Mouse (Mus musculus): Measurements from ENCODE around the gene Clns1a. TPM values are rescaled to one million over a fixed set of nuclear protein-coding genes. Genes with fewer than 3 reads are reported as not detected.

Clns1a gene
- total RNA-seq, 1 experiment, result 191 TPM

DNA sequence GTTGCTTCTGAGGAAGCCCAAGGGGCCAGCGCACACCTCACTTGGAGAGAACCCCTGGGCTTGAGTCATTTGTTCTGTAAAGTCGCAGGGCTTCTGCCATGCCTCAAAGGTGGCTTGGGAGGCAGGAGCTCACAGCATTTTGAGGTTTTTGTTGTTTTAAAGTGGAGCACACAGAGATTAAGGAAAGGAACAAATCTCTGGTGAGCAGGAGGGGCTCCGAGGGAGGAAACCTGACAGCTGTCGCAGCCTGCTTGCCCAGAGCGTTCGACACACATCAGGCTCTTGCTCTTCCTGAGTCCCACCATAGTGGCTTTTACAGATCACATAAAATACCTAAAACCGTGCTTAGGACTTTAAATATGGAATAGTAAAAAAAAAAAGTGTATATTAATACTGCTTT lies 30.3 kb downstream of the Clns1a start:
- Histone ChIP-seq H3K4me3 (ENCODE audit: insufficient read depth in 1 of 2, low read depth in 1 of 2, low read length in 2 of 2, poor library complexity in 1 of 2, severe bottlenecking in 1 of 2) (no peak overlapping the region), H3K27ac (ENCODE audit: insufficient read depth, low read depth, low read length, poor library complexity, severe bottlenecking) (no peak overlapping the region), H3K36me3 (ENCODE audit: control insufficient read depth, insufficient read depth, low read length, poor library complexity, severe bottlenecking) (no peaks in the 10 kb centered on the region; the same call in 1 of the 2 replicates), H3K9me3 (ENCODE audit: control insufficient read depth, insufficient read depth, low read depth, low read length) (no peaks in the 10 kb centered on the region), H3K4me1 (ENCODE audit: control insufficient read depth in 2 of 2, insufficient read depth in 2 of 2, low read length in 2 of 2, poor library complexity in 1 of 2) (peaks cover 0 to 5% of the 10 kb centered on the region in 2 experiments; a peak in 2 of 4 replicates), H3K9ac (ENCODE audit: insufficient read depth, low read depth, low read length, poor library complexity, severe bottlenecking) (no peak overlapping the region; the same call in 1 of the 2 replicates)
- no peak for DNase-seq (ENCODE audit: low read depth, low spot score)
- no peak for TF ChIP-seq ZNF384 (IDR thresholded peaks at IDR 0.05; ENCODE audit: low read depth, low read length)
- TF ChIP-seq HCFC1 (IDR thresholded peaks at IDR 0.05; ENCODE audit: borderline replicate concordance, insufficient read depth, low read length), result no peak
- TF ChIP-seq CHD2 (IDR thresholded peaks at IDR 0.05; ENCODE audit: low read depth, low read length), result no peak
- no peak for TF ChIP-seq ZC3H11A (IDR thresholded peaks at IDR 0.05; ENCODE audit: borderline replicate concordance, low read depth, low read length)
- TF ChIP-seq MAFK (IDR thresholded peaks at IDR 0.05; ENCODE audit: insufficient read depth, low read depth, low read length), result no peak
- in situ Hi-C loops (cut with MboI; ENCODE audit: low sequenced_read_pairs in 2 of 2, unreplicated experiment in 2 of 2), result no loop called here

- TF ChIP-seq MAFK (IDR thresholded peaks at IDR 0.05; ENCODE audit: insufficient read depth, low read depth, low read length) (no peak), HCFC1 (IDR thresholded peaks at IDR 0.05; ENCODE audit: borderline replicate concordance, insufficient read depth, low read length) (no peak), ZC3H11A (IDR thresholded peaks at IDR 0.05; ENCODE audit: borderline replicate concordance, low read depth, low read length) (no peak), ZNF384 (IDR thresholded peaks at IDR 0.05; ENCODE audit: low read depth, low read length) (no peak), CHD2 (IDR thresholded peaks at IDR 0.05; ENCODE audit: low read depth, low read length) (no peak)
- Histone ChIP-seq H3K9ac (ENCODE audit: insufficient read depth, low read depth, low read length, poor library complexity, severe bottlenecking) (no peak overlapping the region), H3K4me1 (ENCODE audit: control insufficient read depth in 2 of 2, insufficient read depth in 2 of 2, low read length in 2 of 2, poor library complexity in 1 of 2) (peaks cover 0 to 5% of the 10 kb centered on the region in 2 experiments; a peak in 2 of 4 replicates), H3K27ac (ENCODE audit: insufficient read depth, low read depth, low read length, poor library complexity, severe bottlenecking) (no peak overlapping the region), H3K9me3 (ENCODE audit: control insufficient read depth, insufficient read depth, low read depth, low read length) (no peaks in the 10 kb centered on the region), H3K4me3 (ENCODE audit: insufficient read depth in 1 of 2, low read depth in 1 of 2, low read length in 2 of 2, poor library complexity in 1 of 2, severe bottlenecking in 1 of 2) (no peak overlapping the region), H3K36me3 (ENCODE audit: control insufficient read depth, insufficient read depth, low read length, poor library complexity, severe bottlenecking) (no peaks in the 10 kb centered on the region)
- in situ Hi-C loops (cut with MboI; ENCODE audit: low sequenced_read_pairs in 2 of 2, unreplicated experiment in 2 of 2), result no loop called here
- no peak for DNase-seq (ENCODE audit: low read depth, low spot score)
Observed at GRCm38 (mm10) chr7:97728666-97729614, 32.5 kb downstream of the Clns1a start.

DNA sequence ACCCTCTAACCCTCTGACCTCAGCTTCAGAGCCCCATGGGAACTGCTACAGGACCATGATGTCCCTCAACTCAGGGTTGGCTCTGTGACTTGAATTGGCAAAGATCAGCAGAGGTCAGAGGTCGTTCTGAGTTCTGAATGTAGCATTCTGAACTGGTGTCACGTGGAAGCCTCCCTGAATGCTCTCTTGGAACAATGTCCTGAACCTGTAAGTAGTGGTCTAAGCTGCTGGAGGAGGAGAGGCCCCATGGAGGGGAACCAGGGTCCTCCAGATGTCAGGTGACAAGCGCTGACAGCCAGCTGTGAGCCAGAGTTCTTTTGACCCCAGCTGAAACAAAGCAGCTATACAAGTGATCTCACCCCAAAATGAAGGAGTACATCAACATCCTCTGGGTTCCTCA lies 34.0 kb downstream of the Clns1a start:
- in situ Hi-C loops (cut with MboI; ENCODE audit: low sequenced_read_pairs in 2 of 2, unreplicated experiment in 2 of 2), result no loop called here
- H3K9ac ChIP-seq (ENCODE audit: insufficient read depth, low read depth, low read length, poor library complexity, severe bottlenecking), result no peak overlapping the region
- TF ChIP-seq HCFC1 (IDR thresholded peaks at IDR 0.05; ENCODE audit: borderline replicate concordance, insufficient read depth, low read length) (no peak), CHD2 (IDR thresholded peaks at IDR 0.05; ENCODE audit: low read depth, low read length) (no peak), ZC3H11A (IDR thresholded peaks at IDR 0.05; ENCODE audit: borderline replicate concordance, low read depth, low read length) (no peak), MAFK (IDR thresholded peaks at IDR 0.05; ENCODE audit: insufficient read depth, low read depth, low read length) (no peak), ZNF384 (IDR thresholded peaks at IDR 0.05; ENCODE audit: low read depth, low read length) (no peak)
- H3K9me3 ChIP-seq (ENCODE audit: control insufficient read depth, insufficient read depth, low read depth, low read length), result no peaks in the 10 kb centered on the region
- no peak overlapping the region for H3K4me3 ChIP-seq (ENCODE audit: insufficient read depth in 1 of 2, low read depth in 1 of 2, low read length in 2 of 2, poor library complexity in 1 of 2, severe bottlenecking in 1 of 2)
- H3K36me3 ChIP-seq (ENCODE audit: control insufficient read depth, insufficient read depth, low read length, poor library complexity, severe bottlenecking), result no peaks in the 10 kb centered on the region
- no peak overlapping the region for H3K27ac ChIP-seq (ENCODE audit: insufficient read depth, low read depth, low read length, poor library complexity, severe bottlenecking)
- peaks cover 0 to 5% of the 10 kb centered on the region in 2 experiments; a peak in 2 of 4 replicates for H3K4me1 ChIP-seq (ENCODE audit: control insufficient read depth in 2 of 2, insufficient read depth in 2 of 2, low read length in 2 of 2, poor library complexity in 1 of 2)
- no peak for DNase-seq (ENCODE audit: low read depth, low spot score)

DNA sequence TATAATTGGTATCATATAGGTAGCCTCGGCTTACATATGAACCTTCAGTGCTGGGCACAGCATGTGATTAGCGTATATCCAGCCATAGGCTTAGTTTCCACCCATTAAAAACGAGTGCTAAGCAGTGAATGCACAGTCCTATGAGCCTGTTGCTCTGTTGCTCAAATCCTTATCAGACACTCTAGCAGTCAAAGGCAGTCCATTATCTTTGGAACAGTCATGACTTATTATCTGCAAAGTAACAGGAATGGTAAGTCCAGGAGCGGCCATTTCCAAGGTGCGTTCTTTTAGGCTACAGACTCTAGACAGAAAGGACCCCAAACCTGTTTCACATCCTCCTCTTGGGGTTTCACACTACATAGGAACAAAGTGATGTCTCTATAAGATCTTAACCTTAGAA lies 37.2 kb downstream of the Clns1a start:
- DNase-seq (ENCODE audit: low read depth, low spot score), result no peak
- no peak for TF ChIP-seq HCFC1 (IDR thresholded peaks at IDR 0.05; ENCODE audit: borderline replicate concordance, insufficient read depth, low read length)
- no peak for TF ChIP-seq ZNF384 (IDR thresholded peaks at IDR 0.05; ENCODE audit: low read depth, low read length)
- no peak for TF ChIP-seq CHD2 (IDR thresholded peaks at IDR 0.05; ENCODE audit: low read depth, low read length)
- no peak for TF ChIP-seq MAFK (IDR thresholded peaks at IDR 0.05; ENCODE audit: insufficient read depth, low read depth, low read length)
- TF ChIP-seq ZC3H11A (IDR thresholded peaks at IDR 0.05; ENCODE audit: borderline replicate concordance, low read depth, low read length), result no peak
- in situ Hi-C loops (cut with MboI; ENCODE audit: low sequenced_read_pairs in 2 of 2, unreplicated experiment in 2 of 2), result no loop called here
- H3K4me3 ChIP-seq (ENCODE audit: insufficient read depth in 1 of 2, low read depth in 1 of 2, low read length in 2 of 2, poor library complexity in 1 of 2, severe bottlenecking in 1 of 2), result no peak overlapping the region
- H3K9me3 ChIP-seq (ENCODE audit: control insufficient read depth, insufficient read depth, low read depth, low read length), result no peaks in the 10 kb centered on the region
- no peak overlapping the region for H3K27ac ChIP-seq (ENCODE audit: insufficient read depth, low read depth, low read length, poor library complexity, severe bottlenecking)
- no peak overlapping the region for H3K9ac ChIP-seq (ENCODE audit: insufficient read depth, low read depth, low read length, poor library complexity, severe bottlenecking)
- peaks cover 0 to 4% of the 10 kb centered on the region in 2 experiments; a peak in 2 of 4 replicates for H3K4me1 ChIP-seq (ENCODE audit: control insufficient read depth in 2 of 2, insufficient read depth in 2 of 2, low read length in 2 of 2, poor library complexity in 1 of 2)
- no peaks in the 10 kb centered on the region for H3K36me3 ChIP-seq (ENCODE audit: control insufficient read depth, insufficient read depth, low read length, poor library complexity, severe bottlenecking)

Data from ES-E14 (cell line).